Mouse (Mus musculus) gonadal fat pad, adult 2 months (tissue): Measurements from ENCODE around the gene Sox4. TPM values are rescaled to one million over a fixed set of nuclear protein-coding genes. Genes with fewer than 3 reads are reported as not detected.
A peak's percentile ranks its signal among the peaks of the same experiment; 100 is the strongest.

ENCODE experiments used
- DNase-seq: peaks from one replicate; pipeline ENCODE4 v3.0.0-alpha.2; 2012; ENCODE audit warnings: low read depth
- polyA plus RNA-seq: library from polyadenylated mRNA; depleted of rRNA; stranded (reverse); fragments of >200 nt; gene quantifications from 2 replicates; pipeline ENCODE4 v1.2.3, GENCODE M21; 2012; rRNA removed

The Sox4 gene
- polyA plus RNA-seq = 15.0 and 19.4 TPM in 2 replicates

DNA sequence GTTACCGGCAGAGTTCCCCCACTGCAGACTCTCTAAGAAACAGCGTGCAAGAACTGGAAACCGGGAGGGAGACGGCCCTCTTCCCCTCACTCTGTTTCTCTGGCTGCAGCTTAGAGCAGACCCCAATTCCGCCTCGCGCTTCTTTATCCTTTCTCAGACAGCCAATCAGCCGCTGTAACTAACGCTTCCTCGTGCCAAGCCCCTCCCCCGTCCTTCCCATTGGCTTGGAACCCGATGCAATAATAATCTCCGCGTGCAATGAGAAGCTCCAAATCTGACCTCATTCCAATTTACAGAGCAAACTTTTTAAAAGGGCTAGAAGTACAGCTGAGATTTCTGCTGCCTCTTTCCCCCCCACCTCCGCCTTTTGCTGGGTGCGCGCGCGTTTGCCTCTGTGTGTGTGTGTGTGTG, at the start of gene Sox4:
Gene Sox4, minus strand, starts transcription at position 133 of the 411 bp plus-strand sequence.
- DNase-seq = peak; percentile 70

DNA sequence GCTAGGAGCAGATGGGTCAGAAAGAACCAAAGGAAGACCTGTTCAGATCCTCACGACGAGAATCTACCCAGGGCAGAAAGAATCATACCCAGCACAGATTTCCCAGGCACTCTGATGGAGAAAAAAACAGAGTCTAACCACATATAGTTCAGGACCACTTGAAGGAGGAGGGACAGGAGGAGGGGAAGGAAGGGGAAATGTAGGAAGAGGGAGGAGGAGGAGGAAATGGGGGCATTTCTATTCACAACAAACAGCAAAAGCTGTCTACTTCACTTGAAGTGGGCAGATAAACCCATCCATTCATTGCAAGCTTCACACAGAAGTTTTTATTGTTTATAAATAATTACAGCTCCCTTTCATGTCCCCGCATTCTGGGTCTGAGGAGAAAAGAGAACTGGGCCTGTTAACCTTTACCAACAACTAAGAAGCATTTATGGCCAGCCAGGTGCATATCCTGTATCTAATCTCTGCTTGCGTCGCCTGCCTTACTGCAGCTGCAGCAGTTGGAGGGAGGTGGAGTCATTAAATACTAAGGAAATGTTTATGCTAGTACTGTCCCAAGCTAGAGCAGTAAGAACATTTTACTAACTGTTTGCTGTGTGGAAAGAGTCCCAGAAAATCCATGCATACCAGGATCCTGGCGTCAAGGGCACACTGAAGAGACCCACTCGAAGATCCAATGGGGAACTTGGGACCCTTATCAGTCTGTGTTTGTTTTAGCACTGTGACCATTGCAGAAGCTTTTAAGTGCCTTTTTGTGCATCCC, 38.6 kb upstream of the Sox4 start:
- DNase-seq = no peak

DNA sequence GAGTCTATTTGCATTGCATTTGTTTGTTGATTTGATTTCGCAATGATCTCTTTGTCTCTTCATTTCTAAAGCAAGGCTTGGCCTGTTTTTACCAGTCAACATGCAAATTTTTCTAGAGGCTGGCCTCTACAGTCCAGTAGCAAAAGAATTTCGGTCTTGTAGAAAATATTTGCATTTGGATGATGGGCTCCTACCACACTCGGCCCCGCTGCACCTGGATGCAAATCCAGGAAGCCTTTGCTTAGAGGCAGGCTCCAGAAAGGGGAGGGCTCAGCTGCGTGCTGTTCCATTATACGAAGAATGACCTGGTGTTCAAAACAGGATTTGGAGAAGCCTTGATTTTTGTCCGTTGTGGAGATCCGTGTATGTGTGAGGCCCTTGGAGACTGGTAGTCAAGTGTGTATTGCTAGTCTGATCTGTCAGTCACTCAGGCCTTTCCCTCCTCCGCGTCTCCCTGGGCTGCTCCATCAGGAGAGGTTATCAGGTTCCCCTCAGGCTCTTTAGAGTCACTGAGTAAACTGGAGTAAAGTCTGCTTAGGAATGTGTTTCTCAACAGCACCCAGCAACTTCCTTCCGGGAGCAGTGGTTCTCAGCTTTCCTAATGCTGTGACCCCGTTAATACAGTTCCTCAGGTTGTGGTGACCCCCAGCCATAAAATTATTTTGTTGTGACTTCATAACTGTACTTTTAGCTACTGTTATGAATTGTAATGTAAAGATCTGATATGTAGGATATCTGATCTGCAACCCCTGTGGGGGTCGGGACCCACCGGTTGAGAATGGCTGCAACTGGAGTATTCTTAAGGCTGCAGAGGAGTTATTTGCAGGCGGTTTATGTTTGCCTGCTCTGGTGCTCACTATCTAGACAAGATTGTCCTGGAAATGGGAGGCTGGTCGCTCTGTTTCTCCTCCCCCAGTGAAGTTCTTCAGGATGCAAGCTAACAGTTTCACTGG, 35.5 kb upstream of the Sox4 start:
- peak; percentile 33 for DNase-seq

DNA sequence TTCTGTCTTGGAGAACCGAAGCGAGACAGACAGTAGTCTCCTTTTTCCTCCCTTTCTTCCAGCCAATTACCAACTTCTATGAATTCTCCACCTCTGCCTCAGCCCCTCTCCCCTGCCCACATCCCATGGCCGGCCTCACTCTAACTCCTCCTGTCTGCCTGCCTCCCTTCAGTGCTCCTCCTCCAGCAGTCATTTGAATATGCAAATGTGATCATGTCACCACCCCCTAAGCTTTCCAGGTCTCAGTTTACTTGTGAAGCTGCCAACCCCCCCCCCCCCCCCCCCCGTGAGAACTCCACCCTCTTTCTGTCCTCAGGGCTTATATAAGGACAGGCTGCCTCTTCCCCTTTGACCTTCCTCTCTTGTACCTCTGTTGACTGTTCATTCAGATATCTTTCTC, 27.2 kb upstream of the Sox4 start:
- DNase-seq = no peak

DNA sequence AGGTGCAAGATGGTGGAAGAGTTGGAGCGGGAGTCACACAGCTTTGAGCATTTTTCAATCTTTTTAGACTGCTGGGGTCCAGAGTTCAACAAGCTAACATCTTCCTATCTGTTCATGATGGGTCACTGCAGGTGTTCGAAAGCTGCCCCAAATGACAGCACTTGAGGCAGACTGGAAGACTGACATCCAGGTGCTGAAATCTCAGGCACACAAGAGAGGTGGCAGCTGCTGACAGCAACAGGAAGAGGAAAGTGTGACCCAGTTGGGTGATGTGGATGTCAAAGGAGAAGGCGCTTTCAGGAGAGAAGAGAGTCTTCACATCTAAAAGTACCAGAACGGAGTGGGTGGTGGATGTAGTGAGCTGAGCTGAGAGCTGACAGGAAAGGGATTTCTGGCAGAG, 21.5 kb upstream of the Sox4 start:
- DNase-seq = no peak

DNA sequence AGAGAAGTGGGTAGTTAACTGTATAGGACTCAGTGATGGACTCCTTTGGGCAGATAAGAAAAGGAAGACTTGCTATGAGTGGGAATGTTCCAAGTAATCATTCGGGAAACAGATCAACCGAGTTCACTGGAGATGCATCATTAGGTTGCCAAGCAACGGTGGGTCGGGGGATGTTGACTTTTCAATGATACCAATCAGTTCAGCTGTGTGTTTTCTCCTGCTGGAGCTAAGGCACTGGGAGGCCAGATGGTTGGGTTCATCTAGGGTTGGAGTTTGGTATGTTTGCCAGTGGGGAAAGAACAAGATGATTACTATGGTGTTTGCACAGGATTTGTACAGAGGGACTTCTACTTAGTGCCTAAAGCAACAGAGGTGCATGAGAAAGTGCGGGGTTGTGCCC, 21.1 kb upstream of the Sox4 start:
- no peak for DNase-seq

DNA sequence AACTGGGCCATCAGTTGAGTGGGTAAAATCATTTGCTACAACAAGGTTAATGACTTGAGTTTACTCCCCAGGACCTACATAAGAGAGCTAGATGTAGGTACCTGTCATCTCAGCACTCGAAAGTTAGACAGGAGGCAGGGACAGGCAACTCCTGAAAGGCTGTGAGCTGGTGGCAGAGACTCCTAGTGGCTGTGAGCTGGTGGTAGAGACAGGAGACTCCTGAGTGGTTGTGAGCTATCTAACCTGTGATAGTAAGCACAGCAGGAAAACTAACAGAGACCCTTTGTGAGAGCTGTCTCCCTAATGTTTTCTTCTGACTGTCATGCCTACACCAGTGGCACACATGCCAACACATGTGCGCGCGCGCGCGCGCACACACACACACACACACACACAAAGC, 7.4 kb upstream of the Sox4 start:
- DNase-seq = no peak

DNA sequence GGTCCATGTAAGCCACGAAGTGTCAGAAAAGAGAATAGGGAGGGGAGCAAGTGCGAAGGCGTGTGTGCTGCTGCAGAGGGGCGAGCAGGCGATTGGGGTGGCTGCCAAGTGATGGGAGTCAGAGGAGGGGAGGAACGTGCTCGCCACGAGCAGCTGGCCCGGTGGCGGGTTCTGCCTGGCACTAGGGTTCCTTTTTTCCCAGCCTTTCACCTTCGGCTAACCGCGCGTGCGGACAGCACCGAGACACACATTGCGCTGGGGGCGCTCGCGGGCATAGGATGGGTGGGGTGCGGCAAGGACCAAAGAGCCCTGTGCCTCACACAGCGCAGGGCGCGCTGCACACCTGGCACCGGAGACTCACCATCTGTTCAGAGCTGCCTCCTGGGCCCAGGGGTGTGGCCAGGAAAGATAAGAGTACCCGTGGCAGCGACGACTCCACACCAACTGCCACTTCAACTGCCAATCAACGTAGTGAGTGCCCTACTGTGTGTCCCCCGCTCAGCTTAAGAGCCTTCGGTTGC, 6.0 kb upstream of the Sox4 start:
- no peak for DNase-seq

DNA sequence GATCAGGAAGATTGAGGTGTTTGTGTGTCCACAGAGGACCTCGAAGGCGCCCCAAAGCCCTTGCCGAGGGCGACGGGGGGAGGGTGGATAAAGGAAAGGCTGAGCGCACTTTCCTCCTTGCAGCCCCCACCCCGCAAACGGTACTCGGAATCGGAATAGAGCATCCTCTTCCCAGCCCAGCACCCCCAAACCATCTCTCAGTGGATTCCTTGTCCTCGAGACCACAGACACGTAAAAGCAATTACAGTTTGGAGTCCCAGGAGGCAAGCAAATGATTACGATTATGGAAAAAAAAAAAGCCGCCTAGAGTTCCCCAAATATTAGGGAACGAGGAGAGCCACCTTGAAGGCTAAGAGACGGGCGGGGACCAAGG, 5.5 kb upstream of the Sox4 start:
- no peak for DNase-seq

DNA sequence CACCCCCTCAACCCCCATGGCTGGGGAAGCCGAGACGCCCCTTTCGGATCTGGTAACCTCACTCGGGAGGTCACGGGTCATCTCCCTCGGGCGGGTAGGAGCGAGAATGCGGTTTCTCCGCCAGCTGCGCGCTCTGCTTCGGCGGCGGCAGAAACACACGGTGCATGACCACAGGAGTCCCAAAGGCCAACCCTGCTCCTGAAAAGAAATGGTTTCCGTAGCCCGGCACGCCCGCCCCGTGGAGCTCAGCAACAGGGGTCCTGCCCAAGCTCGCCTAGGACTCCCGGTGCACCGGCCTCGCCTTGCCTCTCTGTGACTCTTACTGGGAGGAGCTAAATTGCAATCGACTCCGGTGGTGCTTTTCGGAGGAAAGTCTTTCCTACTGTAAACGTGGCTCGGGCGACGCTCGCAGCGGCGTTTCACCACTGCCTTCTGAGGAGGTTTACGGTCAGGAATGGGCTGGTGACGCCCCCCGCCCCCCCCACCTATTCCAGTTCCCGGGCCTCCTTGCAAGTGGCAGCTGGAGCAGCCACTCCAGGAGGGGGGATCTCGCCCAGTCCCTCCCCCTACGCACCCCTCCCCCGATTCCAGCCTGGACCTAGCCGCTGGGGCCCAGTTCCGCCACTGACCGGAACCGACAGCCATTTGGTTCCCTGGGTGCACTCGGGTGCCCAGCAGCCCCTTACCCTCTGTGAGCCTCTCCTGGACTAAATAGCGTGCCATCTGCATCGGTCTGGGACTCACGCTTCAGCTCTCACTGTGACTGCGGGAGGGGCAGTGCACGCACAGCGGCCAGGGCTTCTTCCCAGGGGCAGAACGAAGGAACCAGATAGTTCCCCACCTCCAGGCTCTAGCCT, 4.9 kb upstream of the Sox4 start:
- DNase-seq = no peak

DNA sequence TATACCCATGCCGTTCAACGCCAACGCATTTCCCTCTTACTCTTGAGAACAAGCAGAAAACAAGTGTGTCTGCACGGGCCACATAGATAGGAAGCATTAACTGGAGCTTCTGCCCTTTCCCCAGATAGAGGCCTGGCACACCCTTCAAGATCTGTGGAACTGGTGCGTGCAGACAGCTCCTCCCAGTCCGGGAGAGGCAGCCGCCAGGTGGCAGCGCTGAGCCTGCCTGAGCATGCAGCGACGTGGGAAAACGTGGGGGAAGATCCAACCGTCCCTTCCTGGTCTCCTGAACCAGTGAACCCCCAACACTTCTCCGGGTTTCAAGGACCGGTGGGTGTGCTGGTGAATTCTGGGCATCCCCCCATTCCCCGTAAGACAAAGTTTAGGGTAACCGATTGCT, 4.3 kb upstream of the Sox4 start:
- no peak for DNase-seq

DNA sequence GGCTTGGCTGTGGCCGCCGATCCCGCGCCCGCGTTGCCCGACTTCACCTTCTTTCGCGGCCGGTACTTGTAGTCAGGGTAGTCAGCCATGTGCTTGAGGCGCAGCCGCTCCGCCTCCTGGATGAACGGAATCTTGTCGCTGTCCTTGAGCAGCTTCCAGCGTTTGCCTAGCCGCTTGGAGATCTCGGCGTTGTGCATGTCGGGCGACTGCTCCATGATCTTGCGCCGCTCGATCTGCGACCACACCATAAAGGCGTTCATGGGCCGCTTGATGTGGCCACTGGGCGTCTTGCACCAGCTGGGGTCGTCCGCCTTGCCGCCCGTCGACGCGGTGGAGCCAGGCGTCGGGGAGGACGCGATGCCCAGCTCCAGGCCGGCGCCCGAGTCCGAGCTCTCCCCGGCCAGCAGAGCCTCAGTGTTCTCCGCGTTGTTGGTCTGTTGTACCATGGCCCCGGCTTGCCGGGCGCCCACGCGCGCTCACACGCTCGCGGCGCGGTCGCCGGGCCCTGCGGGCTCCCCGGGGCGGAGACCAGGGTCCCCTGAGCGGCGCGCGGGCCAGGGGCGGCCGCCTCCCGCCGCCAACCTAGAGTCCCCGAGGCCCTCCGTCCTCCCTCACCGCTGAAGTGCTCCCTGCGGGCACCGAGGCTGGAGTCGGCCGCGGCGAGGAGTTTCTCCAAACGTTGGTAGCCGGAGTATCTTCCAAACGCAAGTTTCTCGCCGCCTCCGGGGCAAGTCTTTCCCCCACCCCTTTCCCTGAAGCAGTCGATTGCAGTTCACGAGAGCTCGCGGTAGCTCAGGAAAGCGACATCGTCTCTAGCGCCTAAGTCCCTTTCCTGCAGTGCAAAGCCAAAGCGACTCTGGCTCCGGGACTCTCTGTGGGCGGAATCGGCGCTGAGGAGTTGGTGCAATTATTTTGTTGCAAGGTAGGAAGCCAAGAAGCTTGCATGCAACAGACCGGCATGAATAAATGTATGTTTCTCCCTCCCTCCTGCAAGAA, 639 bp downstream of the Sox4 start:
- DNase-seq = peak; percentile 64

DNA sequence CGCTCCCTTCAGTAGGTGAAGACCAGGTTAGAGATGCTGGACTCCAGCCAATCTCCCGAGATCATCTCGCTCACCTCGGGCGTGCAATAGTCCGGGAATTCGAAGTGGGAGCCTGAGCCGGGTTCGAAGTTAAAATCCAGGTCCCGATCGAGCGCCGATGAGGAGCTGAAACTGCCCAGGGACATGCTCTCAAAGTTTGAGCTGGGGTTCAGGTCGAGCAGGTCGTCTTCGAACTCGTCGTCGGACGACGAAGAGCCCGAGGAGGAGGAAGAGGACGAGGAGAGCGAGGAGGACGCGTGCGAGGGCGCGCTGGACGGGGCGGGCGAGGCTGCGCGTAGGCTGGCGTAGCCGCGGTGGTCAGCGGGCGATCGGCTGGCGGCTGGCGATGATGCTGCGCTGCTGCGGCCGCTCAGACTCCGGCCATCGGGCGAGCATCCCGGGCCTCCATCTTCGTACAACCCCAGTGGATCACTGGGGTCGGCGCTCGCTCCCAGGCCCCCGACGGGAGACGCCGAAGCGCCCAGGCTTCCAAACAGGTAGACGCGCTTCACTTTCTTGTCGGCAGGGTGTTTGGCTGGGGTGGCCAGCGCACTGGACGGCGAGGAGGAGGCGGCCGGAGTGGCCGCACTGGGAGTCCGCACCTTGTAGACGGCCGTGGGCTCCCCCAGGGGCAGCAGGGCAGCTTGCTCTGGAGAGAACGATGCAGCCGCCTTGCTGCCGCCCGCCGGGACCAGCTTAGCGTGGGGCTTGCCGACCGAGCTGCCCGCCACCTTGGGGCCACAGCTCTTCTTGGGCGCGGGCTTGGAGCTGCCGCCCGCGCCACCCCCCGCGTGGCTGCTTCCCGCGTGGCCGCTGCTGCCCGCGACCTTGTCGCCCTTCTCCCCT, 1.6 kb downstream of the Sox4 start:
- DNase-seq = no peak

DNA sequence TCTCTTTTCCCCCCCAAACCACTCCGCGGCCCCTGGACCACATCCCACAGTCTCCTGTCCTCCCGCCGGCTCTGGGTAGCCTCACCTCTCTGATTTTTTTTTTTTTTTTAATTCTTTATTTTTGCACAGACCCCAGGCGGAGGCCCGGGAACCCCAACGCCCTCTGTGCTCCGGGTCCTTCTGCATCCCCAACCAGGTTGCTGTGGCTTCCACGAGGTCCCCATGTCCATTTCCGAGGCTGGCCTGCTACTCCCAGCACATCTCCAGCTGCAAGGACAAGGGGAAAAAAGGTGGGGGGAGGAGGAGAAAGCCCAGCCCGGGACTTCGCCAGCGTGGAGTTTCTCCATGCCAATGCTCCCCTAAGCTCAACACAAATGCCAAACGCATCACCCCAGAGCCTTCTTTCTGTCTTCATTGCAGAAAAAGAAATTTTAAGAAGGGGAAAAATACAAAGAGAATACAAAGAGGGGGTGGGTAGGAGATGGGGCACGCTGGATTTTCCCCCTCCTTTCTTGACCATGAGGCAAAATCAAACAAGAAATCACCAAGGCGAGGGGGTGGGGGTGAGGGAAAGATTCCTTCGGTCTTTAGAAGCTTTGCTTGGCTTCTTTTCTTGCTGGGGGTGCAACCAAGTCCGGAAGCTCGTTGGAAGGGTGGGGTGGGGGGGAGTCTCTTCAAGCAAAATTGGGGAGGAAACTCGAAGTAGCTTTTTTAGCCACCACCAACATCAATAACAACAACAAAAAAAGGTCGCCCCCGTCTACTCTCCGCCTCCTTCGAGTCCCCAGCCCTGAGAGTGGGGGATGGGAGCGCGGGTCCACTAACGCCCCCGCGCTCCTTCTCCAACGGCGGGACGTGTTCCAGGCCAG, 2.7 kb downstream of the Sox4 start:
- no peak for DNase-seq

DNA sequence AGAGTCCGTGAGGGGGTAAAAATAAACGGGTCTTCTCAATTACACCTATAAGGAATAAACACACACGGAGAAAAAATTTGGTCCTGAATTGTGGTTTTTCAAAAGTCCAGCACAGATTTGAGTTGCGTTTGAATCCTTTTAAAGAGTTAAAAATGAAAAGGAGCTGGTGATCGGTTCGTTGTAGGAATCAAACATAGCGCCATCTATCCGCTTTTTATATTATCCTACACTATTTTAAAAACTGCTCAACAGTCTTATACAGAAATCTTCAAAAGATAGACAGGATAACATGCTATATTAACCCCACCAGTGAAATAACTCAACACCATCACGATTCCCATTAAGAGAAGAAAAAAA, 3.3 kb downstream of the Sox4 start:
- no peak for DNase-seq

DNA sequence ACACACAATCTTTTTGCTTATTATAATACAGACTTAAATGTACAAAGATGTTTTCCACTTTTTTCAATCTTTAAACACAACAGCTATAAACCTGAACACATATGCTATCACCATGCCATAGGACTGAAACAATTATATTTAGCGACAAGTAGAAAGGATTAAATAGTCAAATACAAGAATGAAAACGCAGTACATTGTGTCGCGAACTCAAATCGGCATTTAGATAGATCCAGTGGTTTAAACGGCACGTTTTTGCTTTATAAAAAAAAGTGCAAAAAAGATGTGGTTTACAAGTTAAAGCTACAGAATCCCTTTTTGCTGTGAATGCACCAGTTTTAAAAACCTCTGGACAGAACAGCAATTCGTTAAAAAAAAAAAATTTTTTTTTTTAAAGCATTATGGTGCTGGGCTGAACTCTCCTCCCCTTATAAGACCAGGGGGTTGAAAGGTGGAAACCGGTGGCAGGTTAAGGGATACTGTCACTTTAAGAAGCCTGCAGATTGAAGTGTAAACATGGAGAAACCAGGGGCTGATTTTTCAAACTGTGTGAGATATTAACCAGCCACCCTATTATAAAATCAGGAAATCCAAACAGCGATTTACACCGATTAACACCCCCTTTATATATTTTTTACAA, 4.1 kb downstream of the Sox4 start:
- no peak for DNase-seq

DNA sequence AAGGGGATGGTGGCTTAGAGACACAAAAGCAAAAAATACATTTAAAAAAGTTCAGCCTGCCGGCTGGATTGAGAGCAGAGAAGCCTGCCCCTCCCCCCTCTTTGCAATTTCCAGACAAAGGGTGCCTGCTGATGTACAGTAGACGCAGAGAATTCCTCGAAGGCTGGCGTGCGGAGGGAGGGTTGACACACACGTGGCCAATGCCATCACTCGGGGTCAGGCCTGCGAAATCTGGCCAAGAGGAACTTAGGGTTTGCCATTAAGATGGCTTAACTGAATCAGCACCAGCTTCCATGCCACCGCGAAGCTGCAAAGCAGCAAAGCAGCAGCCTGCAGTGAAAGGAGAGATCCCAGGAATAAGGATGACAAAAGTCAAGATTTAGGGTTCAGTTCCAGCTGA, 5.0 kb downstream of the Sox4 start:
- no peak for DNase-seq
